Mouse (Mus musculus) midbrain, embryonic 10.5 days (tissue): ENCODE measurements around the gene Nrxn1. TPM values are rescaled to one million over a fixed set of nuclear protein-coding genes. Genes with fewer than 3 reads are reported as not detected.
A peak's percentile ranks its signal among the peaks of the same experiment; 100 is the strongest.

Experiments used
- DNase-seq: peaks from one replicate; pipeline ENCODE4 v3.0.0-alpha.2; 2017; ENCODE audit warnings: low spot score
- H3K27ac ChIP-seq: fragments of 300-500 bp; sonication (generic); replicated peaks from 2 replicates; pipeline ENCODE4 v1.5.1; 2016; ENCODE audit warnings: mild to moderate bottlenecking
- H3K27me3 ChIP-seq: fragments of 300-500 bp; sonication (generic); 2 replicates; pipeline ENCODE4 v1.6.1; 2016; ENCODE audit warnings: low read depth, mild to moderate bottlenecking; ENCODE audit not compliant: poor library complexity, severe bottlenecking
- H3K36me3 ChIP-seq: fragments of 300-500 bp; sonication (generic); 2 replicates; pipeline ENCODE4 v1.6.1; 2016; ENCODE audit warnings: mild to moderate bottlenecking, moderate library complexity
- H3K4me1 ChIP-seq: fragments of 300-500 bp; sonication (generic); 2 replicates; pipeline ENCODE4 v1.6.1; 2016
- H3K4me3 ChIP-seq: fragments of 300-500 bp; sonication (generic); 2 replicates; pipeline ENCODE4 v1.5.1; 2016; ENCODE audit warnings: mild to moderate bottlenecking, moderate library complexity
- H3K9me3 ChIP-seq: fragments of 300-500 bp; sonication (generic); replicated peaks from 2 replicates; pipeline ENCODE4 v1.6.1; 2016; ENCODE audit warnings: mild to moderate bottlenecking
- WGBS: fragments of 180-500 bp; shearing (Covaris S2); methylation state at CpG from one replicate; pipeline ENCODE4 v1.1.7; 2016; 5-methylcytosine and 5-hydroxymethylcytosine counted together
- polyA plus RNA-seq: library from polyadenylated mRNA; unstranded; fragments of >200 nt; fragmentation: Nextera tagmentation; extraction: Ambion mirVana; gene quantifications from 2 replicates; pipeline ENCODE4 v1.2.1, GENCODE M21; 2016

Gene Nrxn1
- polyA plus RNA-seq, 1 experiment from 2014 or later: 4.2 TPM

GRCm38 (mm10) chr17:90818340-90818739 lies 274.5 kb downstream of the Nrxn1 start:
- 84% methylated on average over 2 of the region's 2 CpGs for WGBS
- H3K27ac ChIP-seq: no peak overlapping the region
- no peak for DNase-seq
- H3K4me3 ChIP-seq: no peak overlapping the region
- no peaks in the 10 kb centered on the region for H3K9me3 ChIP-seq
- H3K4me1 ChIP-seq: no peaks in the 10 kb centered on the region
- no peaks in the 10 kb centered on the region for H3K36me3 ChIP-seq
- no peaks in the 10 kb centered on the region for H3K27me3 ChIP-seq

- WGBS: 88% methylated on average over 2 of the region's 2 CpGs
- no peak for DNase-seq
- H3K4me1 ChIP-seq: no peaks in the 10 kb centered on the region
- no peak overlapping the region for H3K27ac ChIP-seq
- H3K36me3 ChIP-seq: no peaks in the 10 kb centered on the region
- H3K9me3 ChIP-seq: no peaks in the 10 kb centered on the region
- H3K27me3 ChIP-seq: no peaks in the 10 kb centered on the region
- no peak overlapping the region for H3K4me3 ChIP-seq
Observed at GRCm38 (mm10) chr17:90817898-90818297, 275.0 kb downstream of the Nrxn1 start.

GRCm38 (mm10) chr17:90815306-90815705 lies 277.6 kb downstream of the Nrxn1 start:
- WGBS: 93% methylated on average over 1 of the region's 1 CpGs
- DNase-seq: no peak

GRCm38 (mm10) chr17:90813760-90814159 lies 279.1 kb downstream of the Nrxn1 start:
- no peak overlapping the region for H3K4me3 ChIP-seq
- H3K27ac ChIP-seq: no peak overlapping the region
- H3K9me3 ChIP-seq: no peaks in the 10 kb centered on the region
- H3K4me1 ChIP-seq: no peaks in the 10 kb centered on the region
- DNase-seq: no peak
- H3K36me3 ChIP-seq: no peaks in the 10 kb centered on the region
- H3K27me3 ChIP-seq: no peaks in the 10 kb centered on the region

More at GRCm38 (mm10) chr17:90815306-90815705, 277.6 kb downstream of the Nrxn1 start:
- no peak overlapping the region for H3K27ac ChIP-seq
- H3K27me3 ChIP-seq: no peaks in the 10 kb centered on the region
- H3K4me1 ChIP-seq: no peaks in the 10 kb centered on the region
- no peaks in the 10 kb centered on the region for H3K9me3 ChIP-seq
- H3K36me3 ChIP-seq: no peaks in the 10 kb centered on the region
- no peak overlapping the region for H3K4me3 ChIP-seq

- no peak overlapping the region for H3K4me3 ChIP-seq
- no peaks in the 10 kb centered on the region for H3K27me3 ChIP-seq
- no peaks in the 10 kb centered on the region for H3K4me1 ChIP-seq
- WGBS: 89% methylated on average over 2 of the region's 2 CpGs
- H3K27ac ChIP-seq: no peak overlapping the region
- no peaks in the 10 kb centered on the region for H3K9me3 ChIP-seq
- H3K36me3 ChIP-seq: no peaks in the 10 kb centered on the region
- DNase-seq: no peak
Observed at GRCm38 (mm10) chr17:90812485-90812884, 280.4 kb downstream of the Nrxn1 start.

GRCm38 (mm10) chr17:90809197-90810163 lies 283.4 kb downstream of the Nrxn1 start:
- WGBS: 67% methylated on average over 8 of the region's 8 CpGs
- Histone ChIP-seq H3K4me1 (no peaks in the 10 kb centered on the region), H3K36me3 (no peaks in the 10 kb centered on the region), H3K4me3 (no peak overlapping the region), H3K27ac (no peak overlapping the region), H3K27me3 (no peaks in the 10 kb centered on the region), H3K9me3 (no peaks in the 10 kb centered on the region)
- DNase-seq: peak; percentile 43

- no peak for DNase-seq
- H3K36me3 ChIP-seq: no peaks in the 10 kb centered on the region
- WGBS: 84% methylated on average over 2 of the region's 2 CpGs
- no peaks in the 10 kb centered on the region for H3K27me3 ChIP-seq
- H3K9me3 ChIP-seq: no peaks in the 10 kb centered on the region
- H3K27ac ChIP-seq: no peak overlapping the region
- no peak overlapping the region for H3K4me3 ChIP-seq
- H3K4me1 ChIP-seq: no peaks in the 10 kb centered on the region
Observed at GRCm38 (mm10) chr17:90808256-90808655, 284.6 kb downstream of the Nrxn1 start.

- no peaks in the 10 kb centered on the region for H3K4me1 ChIP-seq
- DNase-seq: no peak
- H3K27ac ChIP-seq: no peak overlapping the region
- H3K36me3 ChIP-seq: no peaks in the 10 kb centered on the region
- no peaks in the 10 kb centered on the region for H3K27me3 ChIP-seq
- H3K4me3 ChIP-seq: no peak overlapping the region
- no peaks in the 10 kb centered on the region for H3K9me3 ChIP-seq
Observed at GRCm38 (mm10) chr17:90807199-90807598, 285.7 kb downstream of the Nrxn1 start.

- H3K27ac ChIP-seq: no peak overlapping the region
- 88% methylated on average over 2 of the region's 2 CpGs for WGBS
Observed at GRCm38 (mm10) chr17:90798689-90799088, 294.2 kb downstream of the Nrxn1 start.

GRCm38 (mm10) chr17:90797659-90798288 lies 295.1 kb downstream of the Nrxn1 start:
- no peak for DNase-seq
- no peak overlapping the region for H3K4me3 ChIP-seq
- H3K9me3 ChIP-seq: no peaks in the 10 kb centered on the region
- 89% methylated on average over 2 of the region's 2 CpGs for WGBS
- no peaks in the 10 kb centered on the region for H3K27me3 ChIP-seq
- no peak overlapping the region for H3K27ac ChIP-seq
- H3K36me3 ChIP-seq: no peaks in the 10 kb centered on the region
- no peaks in the 10 kb centered on the region for H3K4me1 ChIP-seq

More at GRCm38 (mm10) chr17:90798689-90799088, 294.2 kb downstream of the Nrxn1 start:
- DNase-seq: no peak
- Histone ChIP-seq H3K36me3 (no peaks in the 10 kb centered on the region), H3K9me3 (no peaks in the 10 kb centered on the region), H3K4me3 (no peak overlapping the region), H3K27me3 (no peaks in the 10 kb centered on the region), H3K4me1 (no peaks in the 10 kb centered on the region)

- Histone ChIP-seq H3K4me1 (no peaks in the 10 kb centered on the region), H3K27me3 (no peaks in the 10 kb centered on the region), H3K27ac (no peak overlapping the region), H3K36me3 (no peaks in the 10 kb centered on the region), H3K9me3 (no peaks in the 10 kb centered on the region), H3K4me3 (no peak overlapping the region)
- DNase-seq: no peak
- 80% methylated on average over 2 of the region's 2 CpGs for WGBS
Observed at GRCm38 (mm10) chr17:90796974-90797373, 295.9 kb downstream of the Nrxn1 start.

GRCm38 (mm10) chr17:90788491-90789127 lies 304.3 kb downstream of the Nrxn1 start:
- no peak overlapping the region for H3K4me3 ChIP-seq
- no peak overlapping the region for H3K27ac ChIP-seq
- WGBS: 89% methylated on average over 3 of the region's 3 CpGs
- DNase-seq: no peak
- H3K4me1 ChIP-seq: no peaks in the 10 kb centered on the region
- no peaks in the 10 kb centered on the region for H3K27me3 ChIP-seq
- no peaks in the 10 kb centered on the region for H3K36me3 ChIP-seq
- no peaks in the 10 kb centered on the region for H3K9me3 ChIP-seq

GRCm38 (mm10) chr17:90788040-90788439 lies 304.8 kb downstream of the Nrxn1 start:
- no peaks in the 10 kb centered on the region for H3K9me3 ChIP-seq
- no peaks in the 10 kb centered on the region for H3K4me1 ChIP-seq
- no peaks in the 10 kb centered on the region for H3K27me3 ChIP-seq
- H3K27ac ChIP-seq: no peak overlapping the region
- 48% methylated on average over 1 of the region's 1 CpGs for WGBS
- DNase-seq: no peak
- H3K36me3 ChIP-seq: no peaks in the 10 kb centered on the region
- H3K4me3 ChIP-seq: no peak overlapping the region
